Mouse (Mus musculus) embryo, embryonic 10 days (tissue): ENCODE data around the gene Ptprj.

Experiments
- DNase-seq: peaks from one replicate; pipeline ENCODE4 v3.0.0-alpha.2; 2015; ENCODE audit warnings: low spot score

Ptprj gene

GRCm38 (mm10) chr2:90580236-90581005, at the start of gene Ptprj:
Gene Ptprj (minus strand): TSS chr2:90580647.
- DNase-seq: peak; percentile 80

- no peak for DNase-seq
These were observed 49.1 kb upstream of the Ptprj start for GRCm38 (mm10) chr2:90629552-90629951.

GRCm38 (mm10) chr2:90628261-90628660, 47.8 kb upstream of the Ptprj start:
- DNase-seq: no peak

GRCm38 (mm10) chr2:90624920-90625319, 44.5 kb upstream of the Ptprj start:
- peak; percentile 84 for DNase-seq

GRCm38 (mm10) chr2:90624339-90624738, 43.9 kb upstream of the Ptprj start:
- no peak for DNase-seq

- DNase-seq: no peak
These were observed 40.4 kb upstream of the Ptprj start for GRCm38 (mm10) chr2:90620815-90621214.

- no peak for DNase-seq
These were observed 39.2 kb upstream of the Ptprj start for GRCm38 (mm10) chr2:90619648-90620047.

GRCm38 (mm10) chr2:90614651-90615171, 34.3 kb upstream of the Ptprj start:
- DNase-seq: no peak

- no peak for DNase-seq
These were observed 33.1 kb upstream of the Ptprj start for GRCm38 (mm10) chr2:90613591-90613990.

GRCm38 (mm10) chr2:90613006-90613405, 32.6 kb upstream of the Ptprj start:
- DNase-seq: no peak

GRCm38 (mm10) chr2:90611959-90612571, 31.6 kb upstream of the Ptprj start:
- no peak for DNase-seq

GRCm38 (mm10) chr2:90601056-90601455, 20.6 kb upstream of the Ptprj start:
- no peak for DNase-seq

- no peak for DNase-seq
These were observed 7.7 kb upstream of the Ptprj start for GRCm38 (mm10) chr2:90588141-90588540.

- DNase-seq: no peak
These were observed 4.1 kb upstream of the Ptprj start for GRCm38 (mm10) chr2:90584506-90584905.

- DNase-seq: no peak
These were observed 3.2 kb upstream of the Ptprj start for GRCm38 (mm10) chr2:90583628-90584131.

GRCm38 (mm10) chr2:90582814-90583213, 2.4 kb upstream of the Ptprj start:
- DNase-seq: no peak

- no peak for DNase-seq
These were observed 1.9 kb upstream of the Ptprj start for GRCm38 (mm10) chr2:90582311-90582710.

GRCm38 (mm10) chr2:90581796-90582125, 1.3 kb upstream of the Ptprj start:
- DNase-seq: no peak

- DNase-seq: no peak
These were observed 754 bp upstream of the Ptprj start for GRCm38 (mm10) chr2:90581006-90581795.

- DNase-seq: peak; percentile 79
These were observed 665 bp downstream of the Ptprj start for GRCm38 (mm10) chr2:90579728-90580235.

GRCm38 (mm10) chr2:90579038-90579727, 1.3 kb downstream of the Ptprj start:
- no peak for DNase-seq
